Mouse (Mus musculus) v-Abl transformed pro-B cells (cell line): Measurements from ENCODE around the gene Txnrd3.

Experiments
- in situ Hi-C, 2 experiments: fragments of 400-800 bp; cut with MboI; formaldehyde crosslinking; loops; one replicate each; pipeline ENCODE4 v1.15.1; 2025; ENCODE audit not compliant: unreplicated experiment in 2 of 2

Txnrd3 gene

DNA sequence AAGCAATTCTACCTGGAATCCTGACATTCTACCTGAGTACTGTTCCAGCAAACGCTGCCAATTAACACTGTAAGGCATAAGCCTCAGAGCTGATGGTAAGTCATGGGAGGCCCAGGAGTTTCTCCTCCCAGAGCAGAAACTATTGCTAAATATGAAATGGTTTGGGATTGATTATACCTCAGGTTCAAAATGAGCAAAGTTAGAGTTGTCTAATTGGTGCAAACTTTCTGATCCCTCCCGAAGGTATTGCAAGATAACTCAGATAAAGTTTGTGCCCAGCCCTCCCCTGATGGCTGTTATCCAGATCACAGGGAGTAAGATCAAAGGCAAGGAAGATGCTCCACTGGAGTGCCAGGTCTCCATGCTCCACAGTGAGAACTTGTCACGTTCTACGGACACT is 63.5 kb downstream of the Txnrd3 start, which contains the start of gene Vmn1r40:
TSS of gene Vmn1r40 (plus strand) at position 301 of the 400 bp plus-strand sequence.
- in situ Hi-C loops: no loop called here

DNA sequence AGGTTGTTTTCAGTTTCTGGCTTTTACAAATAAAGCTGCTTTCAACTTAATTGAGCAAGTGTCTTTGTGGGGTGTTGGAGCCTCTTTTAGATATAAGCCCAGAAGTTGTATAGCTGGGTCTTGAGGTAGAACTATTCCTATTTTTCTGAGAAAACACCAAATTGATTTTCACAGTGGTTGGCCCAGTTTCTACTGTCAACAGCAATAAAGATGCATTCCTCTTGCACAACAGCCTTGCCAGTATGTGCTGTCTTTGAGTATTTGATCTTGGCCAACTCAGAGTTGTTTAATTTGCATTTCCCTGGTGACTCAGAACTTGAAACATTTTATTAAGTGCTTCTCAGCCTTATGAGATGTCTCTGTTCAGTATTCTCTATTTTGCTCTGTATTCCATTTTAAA is 74.3 kb downstream of the Txnrd3 start:
- in situ Hi-C loops: no loop called here
